Mouse (Mus musculus) cortical plate, adult 2 months (tissue): ENCODE data around the gene Slc28a2.

Experiments used
- CTCF ChIP-seq: fragments of 200-500 bp; IDR thresholded peaks from 2 replicates; pipeline ENCODE4 v1.5.1; 2011; ENCODE audit warnings: mild to moderate bottlenecking, control low read depth, low read length; ENCODE audit not compliant: insufficient read depth; ENCODE audit errors: extremely low read depth
- POLR2A ChIP-seq: fragments of 200-500 bp; IDR thresholded peaks from 2 replicates; pipeline ENCODE4 v1.6.1; 2011; ENCODE audit warnings: mild to moderate bottlenecking, low read length, control low read depth; ENCODE audit not compliant: insufficient read depth; ENCODE audit errors: extremely low read depth

- TF ChIP-seq POLR2A (no peak), CTCF (no peak)
These were observed 24.1 kb downstream of the Slc28a2 start for GRCm38 (mm10) chr2:122450351-122450750.
